Mouse (Mus musculus): Measurements from ENCODE around the gene Adck1.

DNA sequence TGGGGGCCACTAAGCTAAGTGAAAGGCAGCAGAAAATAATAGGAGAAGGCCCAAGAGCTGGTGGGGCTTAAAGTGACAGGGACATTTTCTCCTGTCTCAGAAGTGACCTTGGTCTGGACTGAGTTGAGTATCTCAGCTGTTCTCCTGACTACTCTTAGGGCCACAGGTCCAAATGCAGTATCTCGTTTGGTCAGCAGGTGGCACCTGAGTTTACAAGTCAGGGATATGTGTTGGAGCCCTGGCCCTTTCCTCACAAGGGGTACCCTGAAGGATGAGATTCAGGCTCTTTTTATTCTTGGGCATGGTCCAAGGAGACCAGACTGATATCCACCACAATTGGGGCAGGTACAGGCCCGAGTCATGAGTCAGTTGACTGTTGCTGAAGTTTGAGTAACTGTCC is 44.8 kb downstream of the Adck1 start:
- TF ChIP-seq CTCF (IDR thresholded peaks at IDR 0.05; ENCODE audit: borderline replicate concordance, insufficient read depth, low read depth, low read length) (peak; percentile 63), POLR2A (IDR thresholded peaks at IDR 0.05; ENCODE audit: borderline replicate concordance, insufficient read depth, low read length) (no peak)

Measured in cerebellum, adult 2 months (tissue).